Mouse (Mus musculus): Measurements from ENCODE around the gene Alkbh2.

The Alkbh2 gene

GRCm38 (mm10) chr5:114101873-114102272 is 26.1 kb downstream of the Alkbh2 start:
- DNase-seq (ENCODE audit: low spot score in 2 of 2) = no peak

DNA sequence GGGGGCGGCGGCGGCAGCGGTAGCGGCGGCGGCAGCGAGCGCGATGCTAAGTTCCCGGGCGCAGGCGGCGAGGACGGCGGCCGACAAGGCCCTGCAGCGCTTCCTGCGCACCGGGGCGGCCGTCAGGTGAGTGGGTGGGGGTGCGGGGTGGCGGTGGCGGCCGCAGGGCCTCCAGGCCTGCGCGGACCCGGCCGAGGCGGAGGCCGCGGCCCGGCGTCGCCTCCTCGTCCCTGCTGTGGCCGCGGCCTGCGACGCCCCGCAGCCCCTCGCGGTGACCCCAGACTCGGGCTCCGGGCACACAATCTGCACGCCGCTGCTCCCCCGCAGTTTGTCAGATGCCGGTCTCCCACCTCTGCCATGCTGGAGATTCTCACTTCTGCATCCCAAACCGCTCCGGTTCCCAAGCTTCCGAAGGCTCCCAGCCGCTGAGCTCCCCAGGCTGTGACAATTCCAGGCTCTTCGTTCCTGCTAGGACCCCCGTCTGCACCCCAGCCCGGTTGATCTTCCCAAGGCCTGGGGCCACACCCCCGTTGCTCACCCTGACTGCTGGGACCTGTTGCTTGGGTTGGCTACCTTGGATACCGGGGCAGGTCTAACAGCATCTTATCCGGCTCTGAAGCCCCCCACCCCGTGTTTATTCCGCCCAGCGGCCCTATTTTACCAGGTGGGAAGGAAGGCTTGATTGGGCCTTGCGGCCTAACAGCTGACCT is 27.5 kb downstream of the Alkbh2 start:
- no peak for DNase-seq (ENCODE audit: low spot score in 2 of 2)

DNA sequence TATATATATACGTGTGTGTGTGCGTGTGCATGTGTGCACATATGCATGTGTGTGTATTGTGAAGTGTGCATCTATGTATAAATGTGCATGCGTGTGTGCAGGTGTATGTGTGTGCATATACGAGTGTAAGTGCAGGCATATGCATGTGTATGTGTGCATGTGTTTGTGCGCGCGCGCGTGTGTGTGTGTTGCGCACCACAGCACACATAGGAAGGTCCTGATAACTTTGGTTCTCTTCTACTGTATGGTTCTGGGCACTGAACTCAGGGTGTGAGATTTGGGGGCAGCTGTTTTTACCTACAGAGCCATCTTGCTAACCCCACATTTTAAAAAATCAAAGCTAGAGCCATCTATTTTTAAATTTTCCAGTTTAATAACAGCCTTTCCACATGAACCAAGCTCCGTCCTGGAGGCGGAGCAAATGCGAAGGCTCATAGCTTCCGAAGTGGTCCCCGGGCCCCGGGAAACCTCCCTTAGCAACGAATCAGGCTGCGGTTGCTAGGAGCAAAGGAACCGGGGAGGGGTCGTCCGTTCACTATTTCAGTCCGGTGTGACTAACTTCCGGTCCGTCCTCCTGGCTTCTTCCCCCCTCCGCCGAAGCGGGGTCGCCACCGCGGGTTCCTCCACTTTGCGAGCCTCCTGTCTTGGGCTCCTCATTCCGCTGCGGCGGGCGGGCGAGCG is 28.2 kb downstream of the Alkbh2 start:
- DNase-seq (ENCODE audit: low spot score in 2 of 2) = peak; percentile 89 to 91

DNA sequence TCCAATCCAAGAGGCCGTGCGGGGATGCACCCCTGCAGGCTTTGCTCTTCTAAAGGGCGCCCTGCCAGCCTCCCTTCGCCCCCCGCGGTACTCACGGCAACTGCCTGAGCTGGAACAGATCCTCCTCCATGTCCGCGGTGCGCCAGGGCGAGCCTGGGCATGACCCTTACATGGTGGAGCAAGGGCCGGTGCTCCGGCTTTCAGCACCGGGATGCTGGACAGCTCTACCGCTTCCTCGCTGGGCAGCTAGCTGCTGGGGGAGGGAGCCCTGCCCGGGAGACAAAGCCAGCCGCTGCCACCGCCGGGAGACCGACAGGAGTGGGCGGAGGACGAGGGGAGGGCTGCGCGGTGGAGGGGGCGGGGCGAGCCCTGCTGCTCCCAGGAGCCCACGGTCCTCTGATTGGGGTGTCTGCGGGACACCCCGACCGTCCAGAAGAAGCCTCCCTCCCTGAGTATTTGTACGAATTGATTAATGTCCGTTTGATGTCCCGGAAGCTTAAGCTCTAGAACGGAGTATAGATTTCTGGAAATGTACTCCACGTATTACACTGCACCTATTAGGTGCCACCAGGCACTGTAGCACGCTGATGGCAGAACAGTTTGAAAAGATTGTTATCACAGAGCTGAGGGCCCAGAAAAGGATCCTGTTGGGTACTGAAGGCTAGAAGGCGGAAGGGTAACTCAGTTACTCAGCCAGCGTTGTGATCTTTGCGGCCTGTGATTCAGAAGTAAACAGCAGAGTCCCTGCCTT is 36.8 kb downstream of the Alkbh2 start, which contains the start of gene Svop:
Gene Svop (minus strand): TSS at position 514 of the 751 bp plus-strand sequence.
- DNase-seq (ENCODE audit: low spot score in 2 of 2) = peak; percentile 41 to 67

DNA sequence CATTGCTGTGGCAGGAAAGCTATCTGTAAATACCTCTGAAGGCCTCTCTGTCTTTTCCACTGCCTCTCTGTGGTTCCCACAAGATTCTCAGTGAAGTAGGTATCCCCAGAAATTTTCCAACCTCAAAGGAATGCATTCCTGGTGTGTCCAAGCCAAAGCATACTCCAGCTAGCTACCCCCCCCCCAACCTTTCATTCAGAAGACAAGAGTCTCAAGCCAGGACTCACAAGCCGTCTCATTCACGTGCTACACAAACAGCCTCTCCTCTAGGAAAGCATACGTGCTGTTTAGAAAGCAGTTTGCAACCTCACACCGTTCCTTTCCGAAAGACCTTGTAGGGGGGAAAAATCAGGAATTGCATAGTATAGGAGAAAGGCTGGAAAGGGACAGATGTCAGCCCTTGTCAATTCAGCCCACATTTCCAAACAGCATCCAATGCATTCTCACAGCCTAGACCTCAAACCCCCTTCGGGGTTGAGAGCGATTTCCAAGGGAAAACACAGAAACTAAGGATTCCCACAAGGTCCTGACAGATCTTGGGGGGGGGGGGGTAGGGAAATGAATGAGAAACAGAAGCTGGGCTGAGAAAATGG is 37.5 kb downstream of the Alkbh2 start:
- no peak for DNase-seq (ENCODE audit: low spot score in 2 of 2)

DNA sequence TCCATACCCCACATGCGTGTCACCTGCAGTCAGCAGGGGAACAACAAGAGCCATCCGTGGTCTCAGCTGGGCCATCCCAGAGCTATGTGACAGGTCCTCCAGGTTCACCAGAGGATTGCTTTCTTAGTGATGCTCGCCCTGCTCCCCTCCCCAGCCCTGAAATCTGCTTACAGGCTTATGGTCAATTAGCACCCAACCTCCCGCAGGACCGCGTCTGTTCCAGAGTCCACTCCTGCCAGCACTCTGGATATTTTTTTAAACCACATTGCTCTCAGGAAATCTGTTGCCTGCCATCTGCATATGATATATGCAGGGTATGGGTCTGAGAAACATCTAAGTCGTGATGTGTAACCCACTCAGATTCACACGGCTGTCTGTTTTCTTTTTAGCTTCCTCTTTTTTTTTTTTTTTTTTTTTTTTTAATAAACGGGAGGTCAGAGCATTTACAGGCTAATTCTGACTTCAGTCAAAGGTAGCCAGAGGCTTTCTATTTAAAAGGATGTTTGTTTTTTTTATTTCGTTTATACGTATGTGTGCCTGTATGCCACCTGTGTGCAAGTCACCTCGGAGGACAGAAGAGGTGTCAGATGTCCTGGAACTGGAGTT is 40.0 kb downstream of the Alkbh2 start:
- no peak for DNase-seq (ENCODE audit: low spot score in 2 of 2)

DNA sequence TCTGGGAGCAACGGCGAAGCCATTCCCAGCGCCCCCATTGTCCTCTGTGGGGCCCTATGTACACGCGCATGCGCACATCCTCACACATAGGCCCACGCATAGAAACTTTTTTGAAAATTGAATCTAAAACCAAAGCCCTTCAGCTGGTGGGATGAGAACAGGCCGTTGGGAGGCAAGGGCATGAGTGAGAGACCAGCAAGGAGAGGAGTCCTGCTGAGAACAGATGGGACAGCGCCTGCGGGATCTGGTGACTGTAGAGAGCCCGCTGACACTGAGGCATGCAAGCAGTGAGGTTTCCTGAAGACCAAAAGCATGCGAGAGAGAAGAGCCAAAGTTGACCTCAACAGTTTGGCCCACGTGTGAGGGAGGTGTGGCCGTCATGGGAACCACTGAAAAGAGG is 42.5 kb downstream of the Alkbh2 start:
- no peak for DNase-seq (ENCODE audit: low spot score in 2 of 2)

DNA sequence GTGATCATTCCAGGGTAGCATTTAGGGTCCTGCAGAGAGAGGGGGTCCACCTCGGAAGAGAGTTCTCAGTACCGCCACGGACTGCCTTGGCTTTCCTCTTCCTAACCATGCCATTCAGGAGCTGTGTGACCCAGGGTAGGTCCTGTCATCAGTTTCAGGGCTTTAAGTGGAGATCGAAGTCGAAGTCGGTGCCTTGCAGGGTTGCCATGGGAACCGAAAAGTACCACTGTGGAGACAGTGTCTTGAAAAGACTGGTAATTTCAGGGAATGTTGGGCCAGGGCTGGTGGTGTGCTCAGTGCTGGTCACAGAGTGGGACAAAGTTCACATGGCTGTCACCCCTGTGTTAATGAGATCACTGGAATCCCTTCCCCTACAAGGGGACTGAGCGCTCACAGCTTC is 51.0 kb downstream of the Alkbh2 start:
- DNase-seq (ENCODE audit: low spot score in 2 of 2) = no peak

Measured in urinary bladder, postnatal 36 days (tissue).